Mouse (Mus musculus) T-helper 2 cell (primary cell): ENCODE data around the gene Stub1.
"Not testable (repeated sequence)": the region's sequence is repeated elsewhere in the genome, so short reads cannot be mapped to it uniquely, and the experiment has no call there.

Source experiments
- in situ Hi-C: fragments of 300-600 bp; cut with MboI, MseI; formaldehyde crosslinking; loops from one replicate; pipeline ENCODE4 v1.15.1; 2025; ENCODE audit warnings: high pct_unique_total_duplicates

Gene Stub1

DNA sequence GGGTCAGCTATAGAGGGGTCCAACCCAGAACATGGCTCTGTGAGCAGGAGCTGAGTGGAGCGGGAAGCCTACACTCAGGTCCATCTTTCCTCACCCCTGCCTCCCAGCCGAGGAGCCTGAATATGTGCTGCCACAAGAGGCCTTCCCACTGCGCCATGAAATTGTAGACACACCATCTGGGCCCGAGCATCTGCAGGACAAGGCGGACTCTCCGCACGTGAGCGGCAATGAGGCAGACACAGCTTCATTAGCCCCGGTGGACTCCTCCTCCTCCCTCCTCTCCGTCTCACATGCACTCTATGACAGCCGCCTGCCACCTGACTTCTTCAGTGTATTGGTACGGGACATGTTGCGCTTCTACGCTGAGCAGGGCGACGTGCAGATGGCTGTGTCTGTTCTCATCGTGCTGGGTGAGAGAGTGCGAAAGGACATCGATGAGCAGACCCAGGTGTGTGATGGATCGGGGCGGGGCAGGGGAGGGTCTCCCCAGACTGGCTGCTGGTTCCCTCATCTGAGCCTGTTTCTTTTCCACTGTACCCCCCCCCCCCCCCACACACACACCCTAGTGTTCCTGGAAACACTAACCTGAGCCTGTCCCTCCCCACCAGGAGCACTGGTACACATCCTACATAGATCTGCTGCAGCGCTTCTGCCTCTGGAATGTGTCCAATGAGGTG, 5.5 kb downstream of the Stub1 start:
- in situ Hi-C loops, result loop anchor here (25.0 kb wide), 1 partner anchor 2010 kb away; the partner anchor contains the start of gene Snrpc

- in situ Hi-C loops, result loop anchor here (25.0 kb wide), 1 partner anchor 2010 kb away; the partner anchor contains the start of gene Snrpc
Observed at GRCm38 (mm10) chr17:25827011-25827410, 6.2 kb downstream of the Stub1 start.

- in situ Hi-C loops, result loop anchor here (25.0 kb wide), 1 partner anchor 2011 kb away; the partner anchor contains the start of gene Snrpc
Observed at GRCm38 (mm10) chr17:25825984-25826570, 7.1 kb downstream of the Stub1 start.

DNA sequence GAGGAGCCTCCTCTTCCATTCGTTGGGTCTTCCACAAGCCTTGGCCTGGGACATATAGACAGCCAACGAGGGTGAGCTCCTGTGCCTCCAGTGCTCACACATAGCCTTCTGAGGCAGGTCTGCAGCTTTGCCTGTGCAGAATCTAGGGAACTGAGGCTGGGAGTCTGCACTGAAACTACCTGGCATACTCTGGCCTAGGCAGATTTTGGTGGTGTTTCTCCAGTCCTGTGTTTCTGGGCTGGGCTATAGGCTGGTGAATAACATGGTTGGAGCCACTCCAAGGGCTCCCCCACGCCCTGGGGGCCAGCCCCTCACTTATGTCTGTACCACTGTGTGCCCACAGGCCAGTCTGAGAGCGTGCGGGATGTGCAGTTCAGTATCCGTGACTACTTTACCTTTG, 7.9 kb downstream of the Stub1 start:
- in situ Hi-C loops, result loop anchor here (25.0 kb wide), 1 partner anchor 2012 kb away; the partner anchor contains the start of gene Snrpc

GRCm38 (mm10) chr17:25824362-25825142, 8.7 kb downstream of the Stub1 start:
- in situ Hi-C loops, result loop anchor here (25.0 kb wide), 1 partner anchor 2013 kb away; the partner anchor contains the start of gene Snrpc

GRCm38 (mm10) chr17:25823452-25823851, 9.8 kb downstream of the Stub1 start, which contains the start of gene Wdr24:
Gene Wdr24 (plus strand): TSS chr17:25823627.
- in situ Hi-C loops, result no loop called here

DNA sequence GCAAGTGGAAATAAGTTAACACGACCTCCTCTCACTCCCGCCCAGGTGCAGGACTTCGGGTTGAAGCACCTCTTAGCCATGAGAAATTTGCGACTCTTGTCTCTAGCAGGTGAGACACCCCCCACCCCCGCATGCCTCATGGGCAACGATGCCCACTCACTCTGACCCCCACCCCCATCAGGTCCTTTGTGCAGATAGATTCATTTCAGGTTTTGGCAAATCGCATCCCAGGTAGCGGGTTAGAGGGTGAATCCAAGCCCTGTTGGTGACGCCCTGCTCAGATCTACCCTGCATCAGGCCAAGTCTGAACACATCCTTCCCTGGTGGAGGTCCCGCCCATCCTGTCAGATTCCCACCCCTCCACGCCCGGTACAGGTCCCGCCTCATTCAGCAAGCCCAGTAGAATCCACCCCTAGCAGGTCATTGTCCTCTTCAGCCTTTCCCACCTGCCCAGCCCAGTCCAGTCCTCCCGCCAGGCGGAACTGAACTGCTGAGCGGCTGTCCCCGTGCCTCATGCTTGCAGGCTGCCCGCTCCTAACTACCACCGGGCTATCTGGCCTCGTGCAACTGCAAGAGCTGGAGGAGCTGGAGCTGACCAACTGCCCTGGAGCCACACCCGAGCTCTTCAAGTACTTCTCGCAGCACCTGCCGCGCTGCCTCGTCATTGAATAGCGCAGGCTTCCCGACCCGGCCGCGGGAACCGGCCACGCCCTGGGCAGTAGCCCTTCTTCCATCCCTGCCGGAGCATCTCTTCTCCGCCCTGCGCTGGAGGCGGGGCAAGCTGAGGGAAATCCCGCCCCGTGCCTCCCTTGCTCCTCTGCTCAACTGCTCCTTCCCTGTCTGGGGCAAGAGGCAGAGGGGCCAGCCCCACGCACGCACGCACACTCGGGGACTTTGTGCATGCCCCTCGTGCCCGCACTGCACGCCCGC, 14.1 kb downstream of the Stub1 start:
- in situ Hi-C loops, result no loop called here

- in situ Hi-C loops, result no loop called here
Observed at GRCm38 (mm10) chr17:25817662-25818061, 15.5 kb downstream of the Stub1 start.

DNA sequence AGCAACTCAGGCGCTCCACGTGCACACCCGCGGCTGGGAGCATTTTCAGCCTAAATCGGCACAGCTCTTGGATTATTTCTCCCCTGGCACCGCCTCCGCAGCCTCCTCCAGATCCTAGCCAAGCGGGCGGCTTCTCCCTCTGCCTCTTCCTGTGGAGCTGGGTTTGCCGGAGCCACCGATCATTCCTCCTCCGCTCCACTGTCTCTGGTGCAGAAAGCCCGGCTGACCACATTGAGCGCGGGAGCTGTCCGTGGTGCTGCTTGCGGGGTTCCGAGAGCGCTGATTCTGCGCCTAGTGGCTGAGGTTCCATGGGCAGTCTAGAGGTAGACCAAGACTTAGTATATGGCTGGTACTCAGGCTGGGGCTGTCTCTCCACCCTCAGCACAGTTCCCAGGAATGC, 19.7 kb downstream of the Stub1 start:
- in situ Hi-C loops, result no loop called here

DNA sequence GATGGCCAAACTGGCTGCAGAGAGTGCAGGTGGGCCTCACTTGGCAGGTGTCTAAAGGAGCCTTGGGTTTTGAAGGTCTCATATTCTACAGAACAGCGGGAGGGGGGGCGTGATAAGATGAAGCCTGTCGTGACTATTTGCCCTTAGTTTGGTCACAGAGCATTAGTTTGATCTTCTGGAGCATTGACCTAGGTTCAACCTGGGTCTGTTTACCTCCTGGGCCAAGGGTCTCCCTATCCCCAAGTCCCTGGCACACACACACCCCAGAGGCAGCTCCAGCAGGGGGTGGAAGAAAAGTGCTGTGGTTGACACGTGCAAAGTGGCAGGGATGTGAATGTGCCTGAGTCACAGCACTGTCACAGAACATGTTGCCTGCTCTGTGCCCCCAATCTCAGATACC, 22.3 kb downstream of the Stub1 start:
- in situ Hi-C loops, result no loop called here

DNA sequence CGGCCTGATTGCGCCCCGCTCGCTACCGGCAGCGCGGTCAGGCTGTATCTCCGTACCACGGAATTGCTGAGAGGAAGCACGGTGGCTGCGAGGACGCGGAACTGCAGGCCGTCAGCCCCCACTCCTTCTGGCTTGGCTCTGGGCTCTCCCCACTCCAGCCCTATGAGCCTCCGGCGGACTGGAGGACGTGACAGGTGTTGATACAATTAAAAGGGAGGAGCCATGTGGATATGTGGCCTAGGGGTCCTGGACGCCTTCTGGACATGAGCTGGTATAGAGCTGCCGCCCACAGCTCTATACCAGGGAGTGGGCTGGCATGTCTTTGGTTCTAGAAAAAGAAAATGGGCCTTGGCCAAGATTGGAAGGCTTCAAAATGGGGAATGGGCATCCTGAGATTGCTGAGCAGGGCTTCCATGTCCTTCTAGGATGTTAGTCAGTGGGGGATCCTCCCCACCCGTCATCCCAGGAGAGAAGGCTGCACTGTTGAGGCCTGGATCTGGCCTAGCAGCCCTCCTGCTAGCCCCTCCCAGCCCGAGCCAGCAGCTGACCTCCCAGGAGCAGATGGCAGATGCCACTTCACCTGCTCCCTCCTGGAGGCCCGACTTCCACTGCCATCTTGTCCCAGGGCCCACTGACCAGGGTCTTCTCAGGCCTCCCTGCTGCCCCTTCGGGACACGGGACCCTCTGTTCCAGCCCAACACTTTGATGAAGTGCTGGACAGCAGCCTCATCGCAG, 23.4 kb downstream of the Stub1 start:
- in situ Hi-C loops, result no loop called here

- in situ Hi-C loops, result no loop called here
Observed at GRCm38 (mm10) chr17:25808789-25809605, 24.2 kb downstream of the Stub1 start, which contains the start of gene Fbxl16. Gene Fbxl16 (plus strand): TSS chr17:25809085.

GRCm38 (mm10) chr17:25808028-25808427, 25.2 kb downstream of the Stub1 start:
- in situ Hi-C loops, result no loop called here

DNA sequence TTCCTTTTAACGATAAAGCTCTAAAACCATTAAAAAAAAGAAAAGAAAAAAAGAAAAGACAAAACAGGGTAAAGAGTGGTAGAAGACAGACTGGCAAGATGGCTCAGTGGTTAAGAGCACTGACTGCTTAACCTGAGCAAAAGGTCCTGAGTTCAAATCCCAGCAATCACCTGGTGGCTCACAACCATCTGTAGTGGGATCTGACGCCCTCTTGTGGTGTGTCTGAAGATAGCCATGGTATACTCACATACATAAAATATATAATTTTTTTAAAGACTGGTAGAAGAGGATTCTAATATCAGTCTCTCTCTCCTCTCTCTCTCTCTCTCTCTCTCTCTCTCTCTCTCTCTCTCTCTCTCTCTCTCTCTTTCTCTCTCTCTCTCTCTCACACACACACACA, 25.8 kb downstream of the Stub1 start:
- in situ Hi-C loops, result not testable (repeated sequence)

DNA sequence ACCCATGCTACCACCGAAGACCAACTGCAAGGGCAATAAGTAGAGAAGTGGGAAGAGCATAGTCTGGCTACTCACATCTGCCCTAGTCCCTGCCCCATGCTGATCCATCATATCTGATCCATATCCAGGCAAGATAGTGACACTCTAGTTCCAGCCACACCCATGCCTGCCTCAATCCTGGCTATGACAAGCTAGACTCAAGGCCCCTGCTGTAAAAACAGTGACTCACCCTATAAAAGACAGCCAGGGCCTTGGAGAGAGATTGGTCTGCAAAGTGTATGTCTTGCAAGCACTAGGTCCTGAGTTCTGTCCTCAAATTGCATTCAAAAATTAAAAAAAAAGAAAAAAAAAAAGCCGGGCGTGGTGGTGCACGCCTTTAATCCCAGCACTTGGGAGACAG, 26.7 kb downstream of the Stub1 start:
- in situ Hi-C loops, result no loop called here

DNA sequence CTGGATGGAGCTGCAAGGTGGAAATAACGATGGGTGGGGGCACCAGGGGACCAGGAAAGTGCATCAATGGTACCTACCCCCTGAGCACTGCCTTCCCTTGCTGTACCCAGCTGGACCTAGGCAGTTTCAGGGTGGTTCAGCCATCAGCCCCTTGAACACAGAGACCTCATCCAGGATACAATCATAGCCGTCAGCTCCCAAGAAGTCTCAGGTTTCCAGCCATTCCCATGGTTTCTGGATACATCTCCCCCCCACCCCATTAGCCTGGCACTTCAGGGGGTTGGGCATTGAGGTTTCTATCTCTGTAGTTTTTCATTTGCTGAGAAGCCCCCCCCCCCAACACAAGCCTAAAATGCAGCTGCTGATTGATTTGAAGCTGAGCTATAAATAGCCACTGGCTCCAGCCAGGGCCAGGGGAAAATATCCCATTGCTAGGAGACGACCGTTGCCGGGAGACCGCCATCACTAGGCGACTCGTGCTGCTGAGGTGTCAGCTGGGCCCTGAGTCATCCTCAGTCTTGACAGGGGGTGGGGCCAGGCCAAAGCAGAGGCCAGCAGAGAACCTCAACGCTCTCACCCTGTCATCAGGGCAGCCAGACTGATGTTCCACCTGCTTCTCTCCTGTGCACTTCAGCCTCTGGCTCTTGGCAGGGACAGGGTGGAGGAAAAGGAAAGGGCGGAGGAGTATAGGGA, 30.2 kb downstream of the Stub1 start:
- in situ Hi-C loops, result no loop called here

GRCm38 (mm10) chr17:25801029-25801428, 32.2 kb downstream of the Stub1 start:
- in situ Hi-C loops, result no loop called here

DNA sequence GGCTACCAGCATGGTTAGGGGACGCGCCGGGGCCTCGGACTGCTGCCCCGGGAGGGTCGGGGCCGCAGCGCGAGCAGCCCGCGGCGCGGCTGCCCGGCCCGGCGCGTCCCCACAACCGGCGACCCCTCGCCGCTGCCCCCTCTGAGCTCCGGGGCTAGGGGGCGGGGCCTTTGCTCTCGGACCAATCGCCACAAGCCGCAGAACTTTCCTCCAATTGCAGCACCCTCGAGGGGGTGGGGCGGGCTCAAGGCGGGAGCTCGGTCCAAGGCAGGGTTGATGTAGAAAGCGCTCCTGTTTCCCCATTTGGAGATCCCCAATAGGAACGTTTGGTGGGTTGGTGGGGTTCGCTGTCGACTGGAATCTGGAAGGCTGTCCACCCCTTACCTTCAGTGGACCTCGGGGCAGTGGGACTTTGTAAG, 36.2 kb downstream of the Stub1 start, which contains the start of gene Metrn:
Metrn (minus strand) TSS at position 186 of the 419 bp plus-strand sequence.
- in situ Hi-C loops, result no loop called here
